Mouse (Mus musculus) heart, adult 2 months (tissue): ENCODE results near the gene Diablo.
A peak's percentile ranks its signal among the peaks of the same experiment; 100 is the strongest.

Experiments
- CTCF ChIP-seq: fragments of 200-600 bp; IDR thresholded peaks from 2 replicates; pipeline ENCODE4 v1.8.1; 2022; ENCODE audit warnings: antibody characterized with exemption, mild to moderate bottlenecking, moderate library complexity
- EP300 ChIP-seq: fragments of 200-500 bp; IDR thresholded peaks from 2 replicates; pipeline ENCODE4 v1.6.1; 2011; ENCODE audit warnings: low read depth, low read length, control low read depth; ENCODE audit not compliant: insufficient read depth
- POLR2A ChIP-seq: fragments of 200-500 bp; IDR thresholded peaks from 2 replicates; pipeline ENCODE4 v1.6.1; 2011; ENCODE audit warnings: mild to moderate bottlenecking, low read depth, low read length, control low read depth; ENCODE audit not compliant: insufficient read depth

DNA sequence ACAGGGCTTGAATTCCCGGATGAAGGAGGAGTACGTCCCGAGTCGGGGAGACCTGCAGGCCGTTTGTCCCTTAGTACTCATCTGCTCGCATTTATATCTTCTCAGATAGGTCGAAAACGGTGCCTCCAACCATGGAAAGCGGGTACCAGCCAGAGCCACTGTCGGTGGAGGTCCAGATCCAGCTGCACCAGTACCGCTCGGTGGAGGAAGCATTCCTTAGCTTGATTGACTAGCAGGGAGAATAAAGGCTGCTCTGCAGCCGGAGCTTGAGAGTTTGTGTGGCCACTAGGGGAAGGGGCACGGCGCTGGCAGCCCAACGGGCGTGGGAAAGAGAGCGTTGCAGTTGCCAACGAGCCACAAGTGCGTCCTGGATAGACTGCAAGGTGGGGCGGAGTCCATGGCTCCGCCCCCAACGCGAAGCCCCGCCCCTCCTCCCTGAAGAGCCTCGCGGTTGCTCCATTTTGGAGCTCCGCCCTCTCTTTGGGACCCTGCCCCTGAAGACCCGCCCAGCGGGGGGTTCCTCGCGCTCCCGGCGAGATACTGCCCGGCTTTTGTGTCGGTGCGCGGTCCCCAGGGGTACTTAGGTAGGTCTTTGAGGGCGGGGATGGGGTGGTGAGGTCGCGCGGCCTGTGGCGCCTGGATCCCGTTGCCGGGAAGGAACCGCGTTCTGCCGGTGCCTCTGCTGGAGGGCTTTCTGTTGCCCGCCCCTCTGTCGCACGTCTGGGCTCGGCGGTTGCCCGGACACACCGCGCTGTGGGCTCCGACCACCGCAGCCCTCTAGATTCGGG is 15.8 kb downstream of the Diablo start:
- TF ChIP-seq CTCF (peak; percentile 30; the same call in 1 of the 2 replicates), EP300 (no peak), POLR2A (no peak)
